Mouse (Mus musculus) frontal cortex, adult (tissue): ENCODE data around the gene Mtfp1.
"Not testable (repeated sequence)": the region's sequence is repeated elsewhere in the genome, so short reads cannot be mapped to it uniquely, and the experiment has no call there.

Experiments
- ATAC-seq: cut with Nextera tagmentation; 2 replicates; pipeline ENCODE4 v1.9.2; 2017; ENCODE audit warnings: mild to moderate bottlenecking, moderate library complexity, mixed read lengths; ENCODE audit not compliant: low TSS enrichment

Mtfp1 gene

GRCm38 (mm10) chr11:4114541-4114940 lies 19.3 kb upstream of the Mtfp1 start:
- not testable (repeated sequence) for ATAC-seq

GRCm38 (mm10) chr11:4113970-4114369 lies 18.7 kb upstream of the Mtfp1 start:
- no peak for ATAC-seq

GRCm38 (mm10) chr11:4113496-4113895 lies 18.3 kb upstream of the Mtfp1 start:
- ATAC-seq = no peak

GRCm38 (mm10) chr11:4112861-4113260 lies 17.6 kb upstream of the Mtfp1 start:
- ATAC-seq = no peak

DNA sequence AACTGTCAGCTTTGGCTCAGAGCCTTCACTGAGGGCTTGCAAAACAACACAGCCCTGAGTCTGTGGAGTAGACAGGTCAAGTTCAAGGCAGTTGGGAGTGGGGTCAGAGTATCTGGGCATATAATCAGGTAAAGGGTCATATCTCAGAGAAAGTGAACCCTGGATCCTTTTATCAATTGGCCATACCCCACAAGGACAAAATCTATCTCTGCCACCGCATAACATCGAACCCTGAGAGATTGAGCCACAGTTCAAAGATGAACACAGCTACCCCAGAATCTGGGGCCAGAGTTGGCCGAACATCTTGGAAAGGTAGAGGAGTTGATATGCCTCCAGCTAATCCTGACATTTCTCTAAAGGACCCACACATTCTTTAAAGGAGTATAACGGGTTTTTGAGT lies 16.8 kb upstream of the Mtfp1 start:
- no peak for ATAC-seq

DNA sequence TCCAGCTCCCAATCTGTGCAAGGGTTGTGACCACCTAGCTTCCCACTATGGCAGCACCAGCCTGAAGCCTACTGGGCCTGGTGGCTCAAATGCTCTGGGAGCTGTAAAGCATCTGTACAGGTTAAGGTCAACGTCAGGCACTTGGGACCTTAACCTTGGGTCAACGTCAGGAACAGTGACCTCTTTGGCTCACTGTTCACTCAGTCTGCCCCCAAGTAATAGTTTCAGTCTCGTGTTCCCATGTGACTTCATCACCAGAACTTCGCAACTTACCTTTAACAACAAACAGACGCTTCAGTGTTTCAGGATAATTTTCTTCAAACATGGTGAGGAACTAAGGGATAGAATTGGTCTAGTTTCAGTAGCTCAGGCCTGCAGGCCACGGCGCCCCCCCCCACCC lies 13.4 kb upstream of the Mtfp1 start:
- no peak for ATAC-seq

- not testable (repeated sequence) for ATAC-seq
Measured at GRCm38 (mm10) chr11:4107901-4108300, 12.7 kb upstream of the Mtfp1 start.

DNA sequence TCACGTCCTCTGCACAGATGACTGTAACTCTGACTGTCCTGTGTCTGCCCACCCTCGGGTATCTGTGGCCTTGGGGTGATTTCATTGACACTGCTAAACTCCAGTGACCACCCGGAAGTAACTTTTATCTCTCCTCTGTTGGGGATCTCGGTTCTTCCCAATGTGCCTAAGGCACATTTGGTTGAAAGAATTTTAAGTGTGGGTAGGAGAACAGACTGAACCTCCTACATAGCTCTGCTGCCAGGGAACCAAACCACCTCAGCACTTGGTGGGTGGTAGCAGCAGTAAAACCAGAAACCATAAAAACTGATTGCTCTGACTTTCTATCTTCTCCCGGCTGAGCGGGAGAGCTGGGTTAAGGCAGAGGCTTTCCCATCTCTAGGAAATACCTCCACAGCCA lies 10.2 kb upstream of the Mtfp1 start:
- ATAC-seq = peak; percentile 88

GRCm38 (mm10) chr11:4104989-4105388 lies 9.7 kb upstream of the Mtfp1 start:
- ATAC-seq = peak; percentile 67

GRCm38 (mm10) chr11:4103522-4103921 lies 8.3 kb upstream of the Mtfp1 start:
- ATAC-seq = no peak

DNA sequence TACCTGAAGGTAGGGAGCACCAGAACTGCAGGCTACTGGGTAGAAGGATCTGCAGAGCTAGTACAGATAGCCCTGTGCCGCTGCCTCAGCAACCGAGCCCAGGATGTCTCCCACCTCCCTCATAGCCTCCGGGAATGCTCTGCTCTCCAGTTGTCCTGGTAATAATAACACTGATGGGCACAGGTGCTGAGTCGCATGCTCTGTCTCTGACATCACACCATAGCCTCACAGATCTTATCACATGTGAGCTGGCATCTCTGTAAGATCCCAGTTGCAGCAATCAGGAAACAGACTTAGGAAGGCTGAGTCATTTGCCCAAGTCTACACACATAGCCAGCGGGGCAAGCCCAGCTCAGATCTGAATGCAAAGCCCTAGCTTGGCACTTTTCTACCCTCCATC lies 6.6 kb upstream of the Mtfp1 start:
- ATAC-seq = no peak

GRCm38 (mm10) chr11:4099447-4099846 lies 4.2 kb upstream of the Mtfp1 start:
- peak; percentile 41 for ATAC-seq

DNA sequence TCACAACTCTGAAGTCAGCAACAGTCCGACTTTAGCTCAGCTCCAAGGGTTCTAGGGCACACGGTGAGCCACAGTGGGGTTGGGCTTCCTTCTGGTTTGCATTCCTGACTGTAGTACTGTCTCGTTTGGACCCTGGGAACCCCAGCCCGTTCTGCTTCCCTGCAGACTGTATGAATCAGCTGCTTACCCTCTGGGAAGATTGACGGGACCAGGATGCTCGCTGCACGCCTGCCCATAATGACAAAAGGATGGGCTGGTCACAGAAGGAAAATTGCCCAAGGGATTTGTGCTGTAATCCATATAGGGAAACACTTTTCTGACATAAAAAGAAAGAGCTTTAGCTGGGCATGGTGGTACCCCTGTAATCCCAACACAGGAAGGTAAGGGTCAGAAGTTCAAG lies 3.6 kb upstream of the Mtfp1 start:
- no peak for ATAC-seq

GRCm38 (mm10) chr11:4098120-4098519 lies 2.9 kb upstream of the Mtfp1 start:
- no peak for ATAC-seq

DNA sequence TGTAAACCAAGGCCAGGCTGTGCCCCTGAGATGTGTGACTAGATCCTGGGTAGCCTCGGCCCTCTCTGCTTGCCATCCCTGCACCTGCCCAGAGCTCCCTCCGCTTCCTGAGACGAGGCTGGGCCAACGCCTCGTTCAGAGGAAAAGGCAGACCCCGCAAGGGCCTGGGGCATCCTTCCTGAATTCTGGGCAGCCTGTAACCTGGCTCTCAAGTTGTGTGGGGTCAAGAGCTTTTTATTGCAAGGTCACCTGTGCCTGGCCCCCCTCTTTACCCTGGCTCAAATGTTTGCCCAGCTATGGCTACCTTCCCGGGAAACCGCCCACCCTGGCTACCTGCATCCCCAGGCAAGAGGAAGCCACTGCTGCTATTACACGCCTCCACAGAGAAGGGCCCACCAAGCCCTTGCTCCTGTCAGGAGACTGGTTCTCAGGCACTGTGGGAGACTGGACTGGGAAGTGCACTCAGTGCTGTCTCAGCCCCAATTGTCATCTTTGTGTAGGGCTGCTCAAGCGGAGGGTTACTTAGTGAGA lies 1.9 kb upstream of the Mtfp1 start:
- peak; percentile 5; the same call in 1 of the 2 replicates for ATAC-seq

- ATAC-seq = peak; percentile 84
Measured at GRCm38 (mm10) chr11:4096054-4096984, 1.1 kb upstream of the Mtfp1 start.

DNA sequence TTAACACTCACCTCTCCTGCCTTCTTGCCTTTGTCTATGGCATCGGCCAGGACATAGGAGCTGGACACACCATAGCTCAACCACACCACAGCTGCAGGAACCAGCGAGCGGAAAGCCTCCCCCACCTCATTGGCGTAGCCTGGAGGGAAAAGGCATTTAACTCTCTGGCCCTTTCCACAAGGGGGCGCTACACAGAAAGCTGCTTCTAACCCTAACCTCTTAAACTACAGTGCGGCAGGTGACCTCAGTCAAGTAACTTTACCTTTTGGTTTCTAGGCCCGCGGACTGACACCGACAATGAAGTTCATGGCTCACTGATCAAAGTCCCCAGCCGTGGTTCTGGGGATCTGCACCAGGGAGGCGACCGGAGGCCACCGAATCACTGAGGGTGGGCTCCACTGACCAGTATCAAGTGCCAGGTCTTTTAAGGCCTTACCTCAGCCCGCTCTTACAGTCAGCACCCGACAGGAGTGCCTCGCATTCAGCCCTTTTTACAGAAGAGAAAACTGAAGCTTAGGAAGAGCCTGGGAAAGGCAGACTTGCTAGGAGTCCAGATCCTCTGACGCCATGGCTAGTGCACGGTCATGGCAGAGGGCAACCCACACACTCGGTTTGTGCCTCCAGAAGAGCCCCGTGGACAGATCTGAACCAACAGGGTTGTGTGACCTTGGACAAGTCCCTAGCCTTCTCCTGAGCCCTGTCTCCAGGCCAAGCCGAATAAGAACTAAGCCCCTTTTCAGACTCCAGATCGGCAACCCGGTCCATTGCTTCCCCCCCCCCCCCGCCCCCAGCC lies 671 bp downstream of the Mtfp1 start:
- ATAC-seq = peak; percentile 21; the same call in 1 of the 2 replicates

DNA sequence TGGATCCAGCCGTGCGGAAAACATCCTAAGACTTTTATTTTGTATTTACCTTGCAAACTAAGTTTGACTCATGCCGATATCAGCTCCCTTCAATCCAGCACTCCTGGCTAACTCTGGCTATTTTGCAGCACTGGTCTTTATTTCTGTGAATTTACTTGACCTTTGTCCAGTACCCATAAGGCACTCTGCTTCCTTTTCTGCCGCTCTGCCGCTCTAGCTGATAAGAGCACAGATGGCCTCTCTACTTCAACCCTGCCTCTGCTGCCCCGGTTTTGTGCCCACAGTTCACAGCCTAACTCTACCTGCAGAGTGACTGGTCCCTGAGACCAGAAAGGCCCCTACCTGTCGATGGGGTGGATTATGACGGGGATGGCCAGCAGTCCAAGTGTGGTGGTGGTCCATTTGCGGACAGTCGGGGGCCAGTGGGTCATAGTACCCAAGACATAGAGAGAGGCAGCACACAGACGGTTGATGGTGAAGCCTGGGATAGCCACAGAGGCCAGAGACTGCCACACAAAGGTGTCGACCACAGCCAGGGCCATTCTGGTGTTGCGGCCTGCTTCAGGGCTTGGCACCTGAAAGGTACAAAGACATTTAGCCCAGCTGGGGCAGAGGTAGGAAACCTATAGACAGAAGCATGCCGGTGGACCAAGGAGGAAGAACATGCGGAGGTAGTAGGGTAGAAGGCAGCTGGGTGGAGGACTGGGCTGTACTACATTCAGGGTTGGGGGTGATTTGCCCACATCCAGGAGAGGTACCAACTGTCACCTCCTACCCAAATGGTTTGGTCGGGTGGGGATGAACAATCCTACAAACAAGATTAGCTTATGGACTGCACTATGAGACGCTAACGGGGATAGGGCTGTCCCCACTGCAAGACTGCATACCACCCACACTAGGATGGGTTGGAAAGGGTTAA lies 1.5 kb downstream of the Mtfp1 start:
- peak; percentile 2; the same call in 1 of the 2 replicates for ATAC-seq

DNA sequence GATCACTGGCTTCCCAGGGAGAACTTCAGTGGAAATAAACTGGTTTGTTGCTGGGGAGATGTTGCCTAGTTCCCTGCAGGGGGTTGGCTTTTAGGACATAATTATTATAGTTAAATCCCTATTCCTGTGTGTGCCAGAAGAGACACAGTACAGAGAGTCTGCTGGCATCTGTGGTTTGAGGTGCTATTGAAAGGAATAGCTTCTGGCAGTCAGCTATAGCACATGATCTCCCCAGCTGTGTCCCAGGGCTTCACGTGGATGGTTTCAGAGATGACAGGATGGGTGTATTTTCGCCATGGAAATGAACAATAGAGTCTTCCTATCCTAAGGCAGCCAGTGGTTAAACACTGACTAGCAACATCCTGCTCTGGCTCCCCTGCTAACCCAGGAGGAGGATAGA lies 8.0 kb downstream of the Mtfp1 start:
- ATAC-seq = peak; percentile 68

GRCm38 (mm10) chr11:4086246-4086645 lies 9.0 kb downstream of the Mtfp1 start:
- ATAC-seq = no peak

DNA sequence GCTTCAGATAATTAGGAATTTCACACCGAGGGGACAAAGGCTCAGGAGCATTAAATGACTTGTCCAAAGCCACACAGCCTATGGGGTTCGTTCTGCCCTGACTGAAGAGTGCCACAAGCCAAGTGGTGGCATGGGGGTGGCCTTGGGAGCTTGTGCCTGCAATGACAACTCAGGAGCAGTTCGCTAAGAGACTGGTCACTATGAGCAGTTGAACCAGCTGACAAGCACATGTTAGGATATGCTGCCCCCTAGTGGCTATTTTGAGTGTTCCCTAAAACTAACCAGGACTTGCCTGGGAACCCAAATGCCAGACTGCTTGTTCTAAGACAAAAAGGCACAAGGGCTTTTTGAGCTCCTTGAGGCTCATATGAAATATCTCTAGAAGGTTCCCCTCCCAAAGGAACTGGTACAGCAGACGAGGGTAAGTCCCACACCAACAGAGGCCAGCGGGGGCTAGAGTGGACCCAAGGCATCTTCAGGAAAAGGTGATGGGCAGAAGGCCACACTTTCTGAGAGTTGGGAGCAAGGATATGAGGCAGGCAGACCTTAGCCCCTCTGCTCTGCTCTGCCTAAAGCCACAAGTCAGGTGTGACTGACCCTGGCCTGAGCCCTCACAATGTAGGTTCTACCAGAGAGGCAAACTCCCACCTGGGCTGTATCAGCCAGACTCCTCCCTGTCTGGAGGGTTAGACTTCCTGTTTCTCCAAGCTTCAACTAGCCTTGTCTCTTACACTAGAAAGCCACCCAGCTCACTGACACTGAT lies 11.7 kb downstream of the Mtfp1 start:
- ATAC-seq = peak; percentile 56; the same call in 1 of the 2 replicates
